ENCODE assay signal across 9 mouse cellular contexts in the genomic region with DNA sequence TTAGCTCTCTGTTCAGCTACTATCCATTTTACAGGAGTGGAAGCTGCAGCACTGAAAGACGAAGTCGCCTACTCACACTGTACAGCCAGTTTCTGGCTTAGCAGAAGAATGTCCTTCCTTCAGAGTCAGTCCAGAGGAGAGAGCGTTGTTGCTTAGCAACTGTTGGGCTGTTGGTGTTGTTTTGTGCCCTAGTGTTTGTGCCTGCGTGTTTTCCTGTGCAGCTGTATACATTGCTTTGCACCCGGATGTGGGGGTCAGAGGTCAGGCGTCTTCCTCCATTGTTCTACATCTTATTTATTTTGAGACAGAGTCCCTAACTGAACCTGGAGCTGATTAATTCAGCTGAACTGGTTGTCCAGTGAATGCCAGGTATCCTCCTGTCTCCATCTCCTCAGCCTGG. TPM values are rescaled to one million over a fixed set of nuclear protein-coding genes. Genes with fewer than 3 reads are reported as not detected.
DNase-seq lines count a peak whose midpoint lies in the region; ATAC-seq and TF ChIP-seq lines count a peak whose summit lies in the region.
"Had no signal": no experiment of that assay in that cellular context is flagged by ENCODE, and none has a peak within 500 bp of the region (broad histone marks: within the 10 kb centered on the region; RNA-seq: fewer than 3 reads in every experiment).

No protein-coding gene starts in this region.

- ATAC-seq in hindbrain, embryonic 16.5 days = peak; percentile 21; the same call in 1 of the 2 replicates
- ATAC-seq: Patski had no signal

- peaks cover 20% of the 10 kb centered on the region for H3K4me1 ChIP-seq in hindbrain, embryonic 16.5 days (ENCODE audit: control insufficient read depth, insufficient read depth, low read depth, low read length)
- H3K4me1 ChIP-seq in cerebellum, adult 2 months (ENCODE audit: control insufficient read depth, insufficient read depth, low read length) = no peaks in the 10 kb centered on the region

- peak overlapping the region; percentile 15; the same call in 1 of the 2 replicates for H3K27ac ChIP-seq in layer of hippocampus, adult 2 months
- no peak overlapping the region for H3K27ac ChIP-seq in hindbrain, embryonic 16.5 days (ENCODE audit: low read depth, low read length)
- no peak overlapping the region for H3K27ac ChIP-seq in cerebellum, adult 2 months (ENCODE audit: insufficient read depth, low read length)

- no peak overlapping the region for H3K4me3 ChIP-seq in layer of hippocampus, adult 2 months
- H3K4me3 ChIP-seq in hindbrain, embryonic 16.5 days (ENCODE audit: low read length) = no peak overlapping the region
- no peak overlapping the region for H3K4me3 ChIP-seq in cerebellum, adult 2 months (replicated peaks; ENCODE audit: insufficient read depth, low read depth, low read length)

- DNase-seq in layer of hippocampus, adult 2 months (ENCODE audit: low spot score in 2 of 2) = no peak
- no peak for DNase-seq in layer of hippocampus, postnatal 14 days (ENCODE audit: low spot score in 2 of 2)
- peak; percentile 42 for DNase-seq in embryo, embryonic 9.5 days (ENCODE audit: extremely low spot score)
- DNase-seq in lung, postnatal 36 days = peak; percentile 81
- no peak for DNase-seq in adrenal gland, postnatal 4 days (ENCODE audit: low spot score in 2 of 2)
- DNase-seq in frontal cortex, postnatal 25 days (ENCODE audit: low spot score in 2 of 2) = no peak
- no peak for DNase-seq in cerebellum, adult 2 months

- H3K9ac ChIP-seq in hindbrain, embryonic 16.5 days (ENCODE audit: low read depth, low read length) = no peak overlapping the region

- no peaks in the 10 kb centered on the region for H3K27me3 ChIP-seq in hindbrain, embryonic 16.5 days (replicated peaks; ENCODE audit: control insufficient read depth, insufficient read depth, low read length)
- H3K27me3 ChIP-seq in cerebellum, adult 2 months (ENCODE audit: control insufficient read depth, insufficient read depth, low read length) = no peaks in the 10 kb centered on the region
- H3K27me3 ChIP-seq: Patski had no signal

- H3K36me3 ChIP-seq in hindbrain, embryonic 16.5 days (ENCODE audit: control insufficient read depth, insufficient read depth, low read length) = no peaks in the 10 kb centered on the region

- peak overlapping the region; percentile 34 for H3K4me2 ChIP-seq in hindbrain, embryonic 16.5 days (ENCODE audit: low read length)

- TF ChIP-seq CTCF in layer of hippocampus, adult 2 months (conservative IDR thresholded peaks at IDR 0.05) = no peak
- TF ChIP-seq CTCF in cerebellum, adult 2 months (IDR thresholded peaks at IDR 0.05; ENCODE audit: borderline replicate concordance, insufficient read depth, low read depth, low read length) = no peak

- H3K9me3 ChIP-seq in hindbrain, embryonic 16.5 days (ENCODE audit: control insufficient read depth, low read length) = no peaks in the 10 kb centered on the region

- WGBS in hindbrain, embryonic 16.5 days = 32% methylated on average over 6 of the region's 6 CpGs
- 63% methylated on average over 6 of the region's 6 CpGs for WGBS in cerebellum, adult 2 months

- TF ChIP-seq POLR2A in cerebellum, adult 2 months (IDR thresholded peaks at IDR 0.05; ENCODE audit: borderline replicate concordance, insufficient read depth, low read length) = no peak

RNA-seq across cellular contexts. Expression of gene Ifnar1, which starts 18.5 kb away (rescaled TPM):
- 10 to 100 TPM; 42.2 to 45.9 TPM for total RNA-seq in layer of hippocampus, adult 2 months (2021)
- 10 to 100 TPM; 59.9 to 66.3 TPM for total RNA-seq in layer of hippocampus, postnatal 14 days (2021)
- 42.7 and 49.2 TPM in 2 replicates for polyA plus RNA-seq in hindbrain, embryonic 16.5 days (2015; fragmentation: Nextera tagmentation; extraction: Ambion mirVana)
- total RNA-seq in adrenal gland, postnatal 4 days (2021) = 10 to 100 TPM; 87.7 to 92.9 TPM
- polyA plus RNA-seq in cerebellum, adult 2 months (2012; rRNA removed) = 31.7 and 32.2 TPM in 2 replicates

Comparison
In these comparisons a context has a peak if more than half of its experiments do, and no peak if none do; other contexts are left out.
1. DNase-seq: peak in embryo, embryonic 9.5 days (single experiment) and lung, postnatal 36 days (single experiment); none in layer of hippocampus, adult 2 months (0 of 2), layer of hippocampus, postnatal 14 days (0 of 2), adrenal gland, postnatal 4 days (0 of 2), frontal cortex, postnatal 25 days (0 of 2) and cerebellum, adult 2 months (0 of 2).